Mouse (Mus musculus): ENCODE measurements around the gene Tcp11x2. TPM values are rescaled to one million over a fixed set of nuclear protein-coding genes. Genes with fewer than 3 reads are reported as not detected.
A peak's percentile ranks its signal among the peaks of the same experiment; 100 is the strongest.

Gene Tcp11x2
- polyA plus RNA-seq, 1 experiment, result not detected

GRCm38 (mm10) chrX:135681858-135682257 is 11.7 kb downstream of the Tcp11x2 start:
- TF ChIP-seq CTCF (IDR thresholded peaks at IDR 0.05; ENCODE audit: insufficient read depth, low read length) (no peak), POLR2A (IDR thresholded peaks at IDR 0.05; ENCODE audit: borderline replicate concordance, extremely low read depth, low read depth, low read length) (no peak)
- WGBS, result 63% methylated on average over 2 of the region's 2 CpGs
- no peak for DNase-seq
- no peaks in the 10 kb centered on the region for H3K4me1 ChIP-seq (ENCODE audit: control insufficient read depth, insufficient read depth, low read length)
- no peak overlapping the region for H3K4me3 ChIP-seq (replicated peaks; ENCODE audit: extremely low read depth, low read depth, low read length)

GRCm38 (mm10) chrX:135652173-135652772 is 41.3 kb downstream of the Tcp11x2 start:
- Histone ChIP-seq H3K4me1 (ENCODE audit: control insufficient read depth, insufficient read depth, low read length) (no peaks in the 10 kb centered on the region), H3K4me3 (replicated peaks; ENCODE audit: extremely low read depth, low read depth, low read length) (no peak overlapping the region)
- 43% methylated on average over 9 of the region's 9 CpGs for WGBS
- peak; percentile 4 for DNase-seq
- no peak for TF ChIP-seq POLR2A (IDR thresholded peaks at IDR 0.05; ENCODE audit: borderline replicate concordance, extremely low read depth, low read depth, low read length)
- TF ChIP-seq CTCF (IDR thresholded peaks at IDR 0.05; ENCODE audit: insufficient read depth, low read length), result no peak

GRCm38 (mm10) chrX:135627605-135628004 is 66.0 kb downstream of the Tcp11x2 start, which contains the start of gene Prame:
Gene Prame (minus strand): TSS chrX:135627705.
- H3K4me1 ChIP-seq (ENCODE audit: control insufficient read depth, insufficient read depth, low read length), result no peaks in the 10 kb centered on the region
- WGBS, result 86% methylated on average over 11 of the region's 11 CpGs
- H3K4me3 ChIP-seq (replicated peaks; ENCODE audit: extremely low read depth, low read depth, low read length), result no peak within 1 kb of the TSS
- no peak for DNase-seq
- TF ChIP-seq CTCF (IDR thresholded peaks at IDR 0.05; ENCODE audit: insufficient read depth, low read length) (no peak), POLR2A (IDR thresholded peaks at IDR 0.05; ENCODE audit: borderline replicate concordance, extremely low read depth, low read depth, low read length) (no peak)

Other genes starting within 250 kb of the Tcp11x2 start
- 0.02 TPM in 1 of 2 replicates, not detected in the other for gene AV320801, start 199.2 kb downstream of the Tcp11x2 start, polyA plus RNA-seq (2012; rRNA removed)
- gene Nxf7, start 95.0 kb downstream of the Tcp11x2 start, polyA plus RNA-seq (2012; rRNA removed), result 0.21 and 0.23 TPM in 2 replicates
- not detected in 2 replicates for gene Prame, start 66.1 kb downstream of the Tcp11x2 start, polyA plus RNA-seq (2012; rRNA removed)
- gene Tmsb15a, start 31.5 kb upstream of the Tcp11x2 start, polyA plus RNA-seq (2012; rRNA removed), result not detected in 2 replicates
- gene Armcx5, start 48.9 kb upstream of the Tcp11x2 start, polyA plus RNA-seq (2012; rRNA removed), result 0.89 and 2.4 TPM in 2 replicates
- 13.3 TPM in 2 replicates for gene Gprasp1, start 48.9 kb upstream of the Tcp11x2 start, polyA plus RNA-seq (2012; rRNA removed)
- gene Bhlhb9, start 103.8 kb upstream of the Tcp11x2 start, polyA plus RNA-seq (2012; rRNA removed), result 2.6 TPM in 2 replicates
- gene Gprasp2, start 145.2 kb upstream of the Tcp11x2 start, polyA plus RNA-seq (2012; rRNA removed), result 1.5 and 1.7 TPM in 2 replicates